Mouse (Mus musculus): ENCODE measurements around the gene Itga2. TPM values are rescaled to one million over a fixed set of nuclear protein-coding genes. Genes with fewer than 3 reads are reported as not detected.
A peak's percentile ranks its signal among the peaks of the same experiment; 100 is the strongest.

The Itga2 gene
- polyA plus RNA-seq, 1 experiment, result 0.96 TPM

- no peak overlapping the region for H3K27ac ChIP-seq (ENCODE audit: insufficient read depth, low read length)
- H3K4me1 ChIP-seq (ENCODE audit: control insufficient read depth, insufficient read depth, insufficient read length), result peaks cover under 1% of the 10 kb centered on the region; the same call in 1 of the 2 replicates
- no peaks in the 10 kb centered on the region for H3K36me3 ChIP-seq (ENCODE audit: control insufficient read depth, insufficient read depth, low read length)
- WGBS, result 87% methylated on average over 5 of the region's 5 CpGs
- no peak for TF ChIP-seq POLR2A (IDR thresholded peaks at IDR 0.05; ENCODE audit: low read depth, low read length)
- no peak for TF ChIP-seq CTCF (IDR thresholded peaks at IDR 0.05; ENCODE audit: extremely low read depth, insufficient read depth, insufficient read length, insufficient replicate concordance)
- no peaks in the 10 kb centered on the region for H3K27me3 ChIP-seq (ENCODE audit: control insufficient read depth, insufficient read depth, low read length)
- DNase-seq (ENCODE audit: low read depth in 1 of 2, low spot score in 2 of 2), result no peak
- H3K4me3 ChIP-seq (ENCODE audit: extremely low read depth, insufficient read depth, insufficient read length), result no peak overlapping the region
Observed at GRCm38 (mm10) chr13:114909514-114909913, 22.4 kb downstream of the Itga2 start.

GRCm38 (mm10) chr13:114907876-114908275 is 24.0 kb downstream of the Itga2 start:
- Histone ChIP-seq H3K27me3 (ENCODE audit: control insufficient read depth, insufficient read depth, low read length) (no peaks in the 10 kb centered on the region), H3K4me3 (ENCODE audit: extremely low read depth, insufficient read depth, insufficient read length) (no peak overlapping the region), H3K36me3 (ENCODE audit: control insufficient read depth, insufficient read depth, low read length) (no peaks in the 10 kb centered on the region), H3K27ac (ENCODE audit: insufficient read depth, low read length) (no peak overlapping the region), H3K4me1 (ENCODE audit: control insufficient read depth, insufficient read depth, insufficient read length) (no peaks in the 10 kb centered on the region)
- TF ChIP-seq CTCF (IDR thresholded peaks at IDR 0.05; ENCODE audit: extremely low read depth, insufficient read depth, insufficient read length, insufficient replicate concordance) (no peak), POLR2A (IDR thresholded peaks at IDR 0.05; ENCODE audit: low read depth, low read length) (no peak)
- DNase-seq (ENCODE audit: low read depth in 1 of 2, low spot score in 2 of 2), result no peak
- WGBS, result 79% methylated on average over 4 of the region's 4 CpGs

DNA sequence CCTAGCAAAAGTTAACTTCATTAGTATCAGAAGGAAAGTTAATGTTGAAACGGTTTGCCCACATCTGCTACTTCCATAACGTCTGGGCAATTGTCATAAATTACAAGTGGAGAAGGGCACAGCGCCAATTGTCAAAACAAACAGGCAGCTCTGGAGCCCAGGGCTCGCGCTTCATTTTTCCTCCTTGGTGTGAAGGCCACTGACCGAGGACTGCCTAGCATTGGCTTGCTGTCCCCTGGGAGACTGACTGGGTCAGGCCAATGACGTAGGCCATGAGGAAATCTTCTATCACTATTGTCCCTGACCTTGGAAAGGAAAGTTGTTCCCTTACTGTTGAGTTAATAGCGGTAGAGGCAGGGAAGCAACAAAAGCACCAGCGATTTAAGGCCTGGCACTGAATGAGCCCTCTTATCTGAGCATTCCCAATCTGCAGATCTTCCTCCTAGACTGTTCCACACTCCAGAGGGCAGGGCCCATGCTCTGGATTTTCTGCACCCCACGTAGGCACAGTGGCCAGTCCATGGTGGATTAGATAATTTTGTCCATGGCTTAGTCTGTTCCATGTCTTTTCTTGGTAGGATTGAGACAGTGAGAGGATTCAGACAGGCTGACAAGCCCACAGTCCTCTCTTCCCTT is 35.0 kb downstream of the Itga2 start:
- WGBS, result 71% methylated on average over 10 of the region's 10 CpGs
- peaks cover 4% of the 10 kb centered on the region; the same call in 1 of the 2 replicates for H3K4me1 ChIP-seq (ENCODE audit: control insufficient read depth, insufficient read depth, insufficient read length)
- TF ChIP-seq POLR2A (IDR thresholded peaks at IDR 0.05; ENCODE audit: low read depth, low read length), result no peak
- H3K4me3 ChIP-seq (ENCODE audit: extremely low read depth, insufficient read depth, insufficient read length), result no peak overlapping the region
- H3K27me3 ChIP-seq (ENCODE audit: control insufficient read depth, insufficient read depth, low read length), result no peaks in the 10 kb centered on the region
- H3K36me3 ChIP-seq (ENCODE audit: control insufficient read depth, insufficient read depth, low read length), result no peaks in the 10 kb centered on the region
- H3K27ac ChIP-seq (ENCODE audit: insufficient read depth, low read length), result no peak overlapping the region; the same call in 1 of the 2 replicates
- DNase-seq (ENCODE audit: low read depth in 1 of 2, low spot score in 2 of 2), result no peak

- TF ChIP-seq CTCF (IDR thresholded peaks at IDR 0.05; ENCODE audit: extremely low read depth, insufficient read depth, insufficient read length, insufficient replicate concordance) (no peak), POLR2A (IDR thresholded peaks at IDR 0.05; ENCODE audit: low read depth, low read length) (no peak)
- H3K36me3 ChIP-seq (ENCODE audit: control insufficient read depth, insufficient read depth, low read length), result no peaks in the 10 kb centered on the region
- 15% methylated on average over 7 of the region's 7 CpGs for WGBS
- H3K27me3 ChIP-seq (ENCODE audit: control insufficient read depth, insufficient read depth, low read length), result no peaks in the 10 kb centered on the region
- H3K4me3 ChIP-seq (ENCODE audit: extremely low read depth, insufficient read depth, insufficient read length), result no peak overlapping the region
- peak in 1 of 2 experiments; percentile 11 for DNase-seq (ENCODE audit: low read depth in 1 of 2, low spot score in 2 of 2)
- no peak overlapping the region for H3K27ac ChIP-seq (ENCODE audit: insufficient read depth, low read length)
- H3K4me1 ChIP-seq (ENCODE audit: control insufficient read depth, insufficient read depth, insufficient read length), result peaks cover 4% of the 10 kb centered on the region; the same call in 1 of the 2 replicates
Observed at GRCm38 (mm10) chr13:114895896-114896295, 36.0 kb downstream of the Itga2 start.

DNA sequence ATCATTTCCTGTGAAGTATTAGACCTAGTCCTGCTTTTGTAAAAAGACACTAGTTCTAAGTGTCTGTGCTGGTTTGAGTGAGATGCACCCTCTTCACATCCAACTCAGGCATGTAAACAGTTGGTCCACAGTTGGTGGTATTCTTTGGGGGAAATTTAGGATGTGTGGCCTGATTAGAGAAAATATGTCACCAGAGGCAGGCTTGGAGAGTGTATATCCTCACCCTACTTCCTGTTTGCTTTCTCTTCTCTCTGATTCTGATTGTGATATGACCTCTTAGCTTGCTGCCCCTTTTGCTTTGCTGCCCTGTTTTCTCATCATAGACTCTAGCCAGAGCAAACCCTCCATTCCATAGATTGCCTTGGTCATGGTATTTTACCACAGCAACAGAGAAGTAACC is 37.2 kb downstream of the Itga2 start:
- Histone ChIP-seq H3K4me3 (ENCODE audit: extremely low read depth, insufficient read depth, insufficient read length) (no peak overlapping the region), H3K27ac (ENCODE audit: insufficient read depth, low read length) (no peak overlapping the region), H3K4me1 (ENCODE audit: control insufficient read depth, insufficient read depth, insufficient read length) (peaks cover 7% of the 10 kb centered on the region; the same call in 1 of the 2 replicates), H3K36me3 (ENCODE audit: control insufficient read depth, insufficient read depth, low read length) (no peaks in the 10 kb centered on the region), H3K27me3 (ENCODE audit: control insufficient read depth, insufficient read depth, low read length) (no peaks in the 10 kb centered on the region)
- TF ChIP-seq POLR2A (IDR thresholded peaks at IDR 0.05; ENCODE audit: low read depth, low read length) (no peak), CTCF (IDR thresholded peaks at IDR 0.05; ENCODE audit: extremely low read depth, insufficient read depth, insufficient read length, insufficient replicate concordance) (no peak)
- no peak for DNase-seq (ENCODE audit: low read depth in 1 of 2, low spot score in 2 of 2)

DNA sequence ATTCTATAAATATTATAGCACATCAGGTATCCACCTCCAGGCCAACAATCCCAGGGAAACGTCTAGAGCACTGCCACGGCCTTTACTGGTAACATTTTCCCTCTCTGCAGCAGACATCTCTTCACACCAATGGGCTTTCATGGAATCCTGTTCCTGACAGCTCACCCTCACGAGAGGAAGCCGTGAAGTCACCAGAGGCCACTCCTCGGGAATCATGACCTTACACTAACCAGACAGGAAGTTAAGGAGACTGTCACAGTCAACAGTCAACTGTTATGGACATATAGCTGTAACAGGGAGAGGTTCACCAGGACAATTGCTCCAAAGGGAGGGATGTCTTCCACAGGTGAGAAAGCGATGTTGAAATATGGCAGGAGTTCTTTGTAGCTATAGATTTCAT is 40.2 kb downstream of the Itga2 start:
- no peak for DNase-seq (ENCODE audit: low read depth in 1 of 2, low spot score in 2 of 2)
- no peak overlapping the region for H3K27ac ChIP-seq (ENCODE audit: insufficient read depth, low read length)
- WGBS, result 82% methylated on average over 6 of the region's 6 CpGs
- TF ChIP-seq POLR2A (IDR thresholded peaks at IDR 0.05; ENCODE audit: low read depth, low read length) (no peak), CTCF (IDR thresholded peaks at IDR 0.05; ENCODE audit: extremely low read depth, insufficient read depth, insufficient read length, insufficient replicate concordance) (no peak)
- H3K36me3 ChIP-seq (ENCODE audit: control insufficient read depth, insufficient read depth, low read length), result no peaks in the 10 kb centered on the region
- H3K4me3 ChIP-seq (ENCODE audit: extremely low read depth, insufficient read depth, insufficient read length), result no peak overlapping the region
- no peaks in the 10 kb centered on the region for H3K27me3 ChIP-seq (ENCODE audit: control insufficient read depth, insufficient read depth, low read length)
- H3K4me1 ChIP-seq (ENCODE audit: control insufficient read depth, insufficient read depth, insufficient read length), result peaks cover 13% of the 10 kb centered on the region

DNA sequence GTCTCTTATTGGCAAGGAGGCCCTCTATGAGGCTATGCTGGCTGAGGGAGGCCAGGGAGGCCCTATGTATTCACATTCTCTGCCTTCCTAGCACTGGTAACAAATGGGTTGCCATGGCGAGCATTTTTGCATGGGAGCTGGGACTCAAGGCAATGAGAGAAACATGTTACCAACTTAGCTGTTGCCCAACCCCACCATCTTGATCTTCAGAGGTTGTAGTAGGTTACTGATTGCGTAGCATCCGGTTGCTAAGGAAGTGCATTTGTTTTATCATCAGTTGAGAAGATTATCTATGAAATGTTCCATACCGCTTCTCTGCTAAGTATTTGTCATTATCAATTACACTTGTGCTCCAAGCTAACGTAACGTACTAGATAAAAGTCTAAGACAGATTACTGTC is 44.2 kb downstream of the Itga2 start:
- TF ChIP-seq CTCF (IDR thresholded peaks at IDR 0.05; ENCODE audit: extremely low read depth, insufficient read depth, insufficient read length, insufficient replicate concordance) (no peak), POLR2A (IDR thresholded peaks at IDR 0.05; ENCODE audit: low read depth, low read length) (no peak)
- no peaks in the 10 kb centered on the region for H3K36me3 ChIP-seq (ENCODE audit: control insufficient read depth, insufficient read depth, low read length)
- peaks cover 13% of the 10 kb centered on the region for H3K4me1 ChIP-seq (ENCODE audit: control insufficient read depth, insufficient read depth, insufficient read length)
- DNase-seq (ENCODE audit: low read depth in 1 of 2, low spot score in 2 of 2), result no peak
- H3K4me3 ChIP-seq (ENCODE audit: extremely low read depth, insufficient read depth, insufficient read length), result no peak overlapping the region
- H3K27me3 ChIP-seq (ENCODE audit: control insufficient read depth, insufficient read depth, low read length), result no peaks in the 10 kb centered on the region
- 90% methylated on average over 6 of the region's 6 CpGs for WGBS
- H3K27ac ChIP-seq (ENCODE audit: insufficient read depth, low read length), result peak overlapping the region; percentile 63

All from spleen, adult 2 months (tissue).